Mouse (Mus musculus) ovary, postnatal 10 days (tissue): ENCODE results near the gene Ddx11.
"Not testable (repeated sequence)": the region's sequence is repeated elsewhere in the genome, so short reads cannot be mapped to it uniquely, and the experiment has no call there.

Experiments used
- DNase-seq: peaks from one replicate; pipeline ENCODE4 v3.0.0; 2022; ENCODE audit warnings: low spot score

Gene Ddx11

DNA sequence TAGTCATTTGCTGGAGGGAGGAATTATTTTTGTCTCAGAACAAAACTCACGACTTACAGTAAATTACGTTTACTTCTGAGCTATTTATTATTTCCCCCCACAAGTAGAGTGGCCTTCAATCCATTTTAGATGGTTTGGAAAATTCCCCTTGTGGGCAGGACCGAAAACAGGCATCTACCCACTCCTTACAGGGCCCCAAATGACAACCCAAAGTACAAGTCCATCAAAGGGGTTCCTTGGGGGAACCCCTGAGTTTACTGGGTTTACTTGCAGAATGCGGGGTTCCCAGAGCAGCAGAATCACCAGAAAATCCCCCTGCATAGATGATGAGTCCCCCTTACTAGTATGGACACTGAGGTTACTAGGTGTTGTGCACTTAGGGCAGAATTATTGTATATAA lies 11.2 kb upstream of the Ddx11 start:
- no peak for DNase-seq

DNA sequence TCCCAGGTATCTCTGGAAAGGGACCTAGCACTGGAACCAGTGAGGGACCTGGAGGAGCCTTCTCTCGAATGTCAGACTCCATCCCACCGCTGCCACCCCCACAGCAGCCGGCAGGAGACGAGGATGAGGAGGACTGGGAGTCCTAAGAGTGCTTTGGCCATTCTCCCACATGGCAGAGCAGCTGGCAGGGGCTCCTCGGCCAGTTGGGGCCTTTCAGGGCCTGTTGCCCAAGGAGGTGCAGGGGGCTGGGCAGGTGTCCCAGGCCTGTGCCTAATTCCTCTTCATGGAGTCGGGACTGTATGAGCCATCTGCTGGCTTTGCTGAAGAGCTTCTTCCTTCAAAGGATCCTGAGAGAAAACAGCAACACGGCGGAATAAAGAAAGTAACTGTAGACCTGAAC lies 4.3 kb upstream of the Ddx11 start:
- no peak for DNase-seq

DNA sequence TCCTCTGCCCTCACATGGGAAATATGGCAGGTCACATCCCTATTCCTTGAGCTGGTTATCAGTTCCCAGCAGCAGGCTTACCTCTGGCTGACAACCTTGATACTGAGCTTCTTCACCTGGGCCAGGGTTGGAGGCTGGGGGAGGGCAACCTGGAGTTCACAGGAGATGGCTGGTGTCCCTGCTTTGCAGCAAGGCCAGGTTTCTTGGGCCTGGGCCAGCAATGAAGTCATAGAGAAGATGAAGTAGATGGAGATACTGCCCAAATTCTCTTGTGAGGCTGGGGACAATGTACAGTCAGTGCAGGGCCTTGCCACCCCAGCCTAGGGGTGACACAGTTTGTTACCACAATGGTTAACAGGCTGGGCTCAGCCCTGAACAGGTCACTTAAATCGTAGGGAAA lies 2.6 kb upstream of the Ddx11 start:
- no peak for DNase-seq

DNA sequence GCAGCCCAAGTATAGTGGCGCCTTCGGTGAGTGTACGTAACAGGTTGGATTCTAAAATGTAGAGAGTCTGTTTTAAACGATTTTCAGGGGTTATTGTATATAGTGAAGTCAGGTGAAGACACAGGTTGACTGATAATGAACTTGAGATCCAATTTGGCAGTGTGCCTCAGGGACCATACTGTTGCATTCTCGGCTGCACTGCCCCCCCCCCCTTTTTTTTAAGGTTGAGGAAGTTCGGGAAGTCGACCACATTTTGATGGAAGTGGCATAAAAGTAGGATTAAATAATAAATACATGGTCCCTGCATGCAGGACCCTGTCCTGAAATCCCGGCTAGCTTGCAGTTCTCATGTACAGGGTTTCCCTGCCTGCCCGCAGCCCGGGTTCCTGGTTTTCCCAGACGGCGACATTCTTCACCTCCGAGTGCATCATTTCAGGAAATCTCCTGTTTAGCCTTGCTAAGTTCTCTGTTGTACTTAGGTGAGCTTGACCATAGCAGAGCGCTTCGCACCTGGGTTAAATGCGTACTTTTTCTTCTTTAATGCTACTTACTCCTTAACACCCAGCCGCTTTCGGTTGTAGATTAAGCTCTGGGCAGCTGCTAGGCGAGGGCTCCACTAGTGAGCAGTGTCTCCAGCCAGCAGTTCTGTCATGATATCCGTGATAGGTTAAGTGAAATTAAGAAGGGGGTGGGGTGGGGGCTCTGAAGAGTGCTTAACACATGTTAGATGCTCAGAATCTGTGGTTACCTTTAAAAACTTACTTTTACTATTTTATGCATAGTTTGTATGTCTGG lies 693 bp downstream of the Ddx11 start:
- DNase-seq: no peak

DNA sequence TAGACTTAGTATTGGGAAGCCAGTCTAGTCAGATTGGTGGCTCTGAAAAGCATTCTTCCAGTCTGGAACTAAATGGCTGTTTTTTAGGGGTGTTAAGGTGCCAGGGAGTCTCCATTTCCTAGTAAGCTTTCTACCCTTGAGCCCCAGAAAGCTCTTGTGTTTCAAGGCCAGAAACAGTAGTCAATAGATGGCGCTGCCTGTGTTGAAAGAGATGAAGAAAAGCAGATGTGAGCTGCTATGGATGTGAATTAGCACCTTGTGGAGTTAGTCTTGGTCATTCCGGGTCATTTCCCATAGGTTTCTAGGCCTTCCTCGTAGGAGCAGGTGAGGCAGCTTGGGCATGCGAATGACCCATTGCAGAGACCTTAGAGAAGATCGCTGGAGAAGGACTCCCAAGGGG lies 1.9 kb downstream of the Ddx11 start:
- no peak for DNase-seq

DNA sequence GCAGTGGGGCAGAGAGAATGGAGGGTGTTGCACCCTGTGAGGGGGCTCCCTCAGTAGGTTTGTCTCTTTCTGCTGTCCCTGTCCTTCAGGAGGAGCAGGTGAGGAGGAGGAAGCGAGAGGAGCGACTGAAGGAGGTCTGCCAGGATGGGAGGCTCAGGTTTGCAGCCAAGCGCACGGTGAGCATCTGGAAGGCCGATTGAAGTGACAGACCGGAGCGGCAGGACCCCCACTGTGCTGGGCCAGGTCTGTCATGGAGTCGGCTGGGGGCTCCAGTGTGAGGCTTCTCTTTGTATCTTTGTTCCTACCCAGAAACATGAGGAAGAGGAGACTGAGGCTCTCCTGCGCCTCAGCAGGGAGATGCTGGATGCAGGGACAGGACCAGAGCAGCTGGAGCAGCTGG lies 7.1 kb downstream of the Ddx11 start:
- DNase-seq: no peak

DNA sequence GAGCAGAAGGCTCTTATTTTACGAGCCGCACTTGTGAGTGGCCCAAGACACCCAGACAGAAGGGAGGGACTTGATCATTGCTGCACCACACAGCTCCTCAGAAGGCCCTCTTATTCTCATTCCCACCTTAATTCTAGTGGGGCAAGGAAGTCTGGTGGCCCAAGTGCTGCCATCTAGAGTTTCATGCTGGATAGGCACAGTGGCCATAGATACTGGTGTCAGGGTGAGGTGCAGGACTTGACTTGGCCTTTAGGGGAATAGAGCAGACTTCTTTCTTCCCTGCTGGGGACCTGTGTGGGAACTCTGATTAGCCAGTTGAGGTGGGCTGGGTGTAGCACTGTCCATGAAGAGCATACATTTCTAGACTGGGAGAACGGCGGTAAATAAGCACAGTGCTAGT lies 7.9 kb downstream of the Ddx11 start:
- no peak for DNase-seq

DNA sequence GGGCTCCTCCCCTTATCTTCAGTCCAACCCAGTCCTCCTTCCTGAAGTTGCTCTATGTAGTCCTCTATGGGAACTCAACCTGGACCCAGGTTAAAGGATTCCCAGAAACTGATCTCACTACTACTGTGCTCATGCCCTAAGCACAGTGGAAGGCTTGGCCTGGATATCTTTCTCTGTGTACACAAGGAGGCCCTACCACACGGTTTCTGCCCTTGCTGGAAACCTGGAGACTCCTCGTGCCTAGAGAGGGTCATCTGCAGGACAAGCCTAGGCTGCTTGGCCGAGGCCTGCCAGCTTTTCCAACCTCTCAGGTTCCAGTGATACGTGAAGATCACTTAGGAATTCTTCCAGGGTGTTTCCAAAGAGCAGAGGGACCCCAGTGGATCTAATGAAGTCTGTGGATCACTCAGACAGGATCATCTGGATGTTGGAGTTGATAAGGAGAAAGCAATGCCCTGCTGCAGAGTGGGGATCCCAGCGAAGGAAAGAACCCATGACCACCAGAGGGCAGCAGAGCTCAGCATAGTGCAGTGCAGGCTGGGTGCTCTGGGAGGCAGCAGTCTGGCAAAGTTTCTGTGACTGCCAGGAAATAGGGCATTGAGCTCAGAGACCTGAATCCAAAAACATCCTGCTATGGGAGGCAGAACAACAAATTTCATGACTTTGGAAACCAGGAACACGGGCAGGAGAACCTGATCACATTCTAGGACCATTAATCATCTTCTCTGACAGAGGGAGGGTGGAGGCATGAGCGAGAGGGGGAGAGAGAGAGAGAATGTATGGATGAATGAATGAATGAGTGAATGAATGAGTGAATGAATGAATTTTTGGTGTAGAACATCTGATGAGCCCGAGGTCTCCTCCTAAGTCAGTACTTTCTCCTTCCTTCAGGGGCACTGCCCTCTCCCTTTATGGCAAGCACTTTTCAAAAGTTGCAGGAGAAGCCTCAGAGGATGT lies 29.7 kb downstream of the Ddx11 start:
- not testable (repeated sequence) for DNase-seq

DNA sequence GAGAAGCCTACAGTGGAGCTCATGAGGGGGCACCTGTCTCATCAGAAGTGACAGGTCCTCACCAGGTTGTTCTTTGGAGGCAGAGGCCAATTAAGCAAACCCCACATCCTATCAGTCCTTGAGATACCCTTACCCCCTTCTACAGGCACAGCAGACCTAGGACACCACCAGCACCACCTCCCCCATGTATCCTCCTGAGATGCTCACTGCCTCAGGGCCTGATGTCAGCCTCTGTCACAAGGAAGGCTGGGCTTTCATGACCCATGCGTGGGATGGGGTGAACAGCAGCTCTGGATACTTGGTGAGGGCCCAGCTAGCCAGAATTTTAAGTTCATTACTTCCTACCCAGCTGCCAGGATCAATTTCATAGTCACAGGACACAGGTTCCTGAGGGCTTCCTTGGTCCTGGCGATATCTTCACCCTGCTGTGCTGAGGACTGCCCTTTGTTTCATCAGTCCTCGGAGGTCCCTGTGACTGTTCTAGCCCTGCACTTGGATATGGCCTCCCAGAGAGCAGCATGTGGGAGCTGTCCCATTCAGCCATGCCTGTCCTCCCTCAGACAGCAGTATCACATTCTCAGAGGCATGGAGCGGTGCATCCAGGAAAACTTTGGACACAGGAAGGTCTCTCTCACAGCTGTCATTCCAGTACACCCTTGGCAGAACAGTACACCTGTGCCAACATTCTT lies 30.6 kb downstream of the Ddx11 start:
- not testable (repeated sequence) for DNase-seq

DNA sequence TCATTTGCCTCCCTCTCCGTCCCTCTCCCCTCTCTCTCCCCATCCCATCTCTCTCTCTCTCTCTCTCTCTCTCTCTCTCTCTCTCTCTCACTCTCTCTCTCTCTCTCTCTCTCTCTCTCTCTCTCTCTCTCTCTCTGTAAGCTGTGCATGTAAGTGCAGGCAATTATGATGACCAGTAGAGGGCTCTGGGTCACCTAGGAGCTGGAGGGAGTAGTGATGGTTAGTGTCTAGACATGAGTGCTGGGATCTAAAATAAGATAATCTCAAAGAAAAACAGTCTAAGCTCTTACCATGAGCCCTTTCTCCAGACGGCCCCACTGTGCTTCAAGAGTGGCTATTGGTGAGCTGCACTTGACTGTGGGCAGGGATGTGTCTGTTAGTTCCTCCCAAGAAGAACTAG lies 31.6 kb downstream of the Ddx11 start:
- no peak for DNase-seq

DNA sequence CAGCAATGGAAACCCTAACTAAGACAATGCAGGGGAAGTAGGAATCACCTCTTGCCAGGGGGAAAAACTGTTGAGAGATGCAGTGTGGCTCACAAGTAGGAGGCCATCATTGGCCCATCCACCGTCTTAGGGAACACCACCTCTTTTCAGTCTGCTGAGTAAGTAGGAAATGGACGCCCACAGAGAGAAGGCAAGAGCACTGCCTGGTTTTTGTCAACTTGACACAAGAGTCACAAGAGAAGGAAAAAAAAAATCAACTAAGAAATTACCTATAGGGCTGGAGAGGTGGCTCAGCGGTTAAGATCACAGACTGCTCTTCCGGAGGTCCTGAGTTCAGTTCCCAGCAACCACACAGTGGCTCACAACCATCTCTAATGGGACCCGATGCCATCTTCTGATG lies 35.0 kb downstream of the Ddx11 start:
- no peak for DNase-seq

DNA sequence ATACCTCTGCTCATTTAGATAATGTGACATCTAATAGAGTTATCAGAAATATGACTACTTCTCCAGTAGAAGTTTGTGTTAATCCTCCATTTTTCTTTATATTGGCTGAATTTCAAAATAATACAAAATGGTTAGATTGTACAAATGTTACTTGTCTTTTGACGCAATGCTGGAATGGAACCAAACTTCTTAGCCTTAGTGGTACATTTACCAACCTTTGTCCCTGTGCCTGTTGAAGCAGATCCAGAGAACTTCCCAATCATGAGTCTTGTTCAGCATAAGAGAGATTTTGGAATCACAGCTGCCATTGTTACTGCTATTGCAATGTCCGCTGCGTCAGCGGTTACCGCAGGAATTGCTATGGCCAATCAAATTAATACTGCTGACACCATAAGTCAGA lies 43.8 kb downstream of the Ddx11 start:
- not testable (repeated sequence) for DNase-seq

DNA sequence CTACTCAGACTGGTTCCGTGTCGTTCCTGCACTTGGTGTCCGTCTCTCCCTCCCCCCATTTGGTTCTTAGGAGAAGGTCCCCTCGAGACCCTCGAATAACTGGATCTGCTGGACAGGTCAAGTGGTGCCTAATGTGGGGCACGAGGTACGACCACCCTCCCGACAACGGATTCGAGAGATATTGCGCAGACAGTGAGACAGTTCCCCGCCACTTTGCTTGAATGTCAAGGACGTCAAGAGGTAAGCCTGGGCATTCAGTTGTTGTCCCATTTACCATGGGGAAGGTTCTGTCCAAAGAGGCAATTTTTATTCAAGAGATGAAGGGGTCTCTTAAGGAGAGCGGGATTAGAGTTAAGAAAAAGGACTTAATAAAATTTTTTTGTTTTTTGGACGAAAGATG lies 47.7 kb downstream of the Ddx11 start:
- not testable (repeated sequence) for DNase-seq

DNA sequence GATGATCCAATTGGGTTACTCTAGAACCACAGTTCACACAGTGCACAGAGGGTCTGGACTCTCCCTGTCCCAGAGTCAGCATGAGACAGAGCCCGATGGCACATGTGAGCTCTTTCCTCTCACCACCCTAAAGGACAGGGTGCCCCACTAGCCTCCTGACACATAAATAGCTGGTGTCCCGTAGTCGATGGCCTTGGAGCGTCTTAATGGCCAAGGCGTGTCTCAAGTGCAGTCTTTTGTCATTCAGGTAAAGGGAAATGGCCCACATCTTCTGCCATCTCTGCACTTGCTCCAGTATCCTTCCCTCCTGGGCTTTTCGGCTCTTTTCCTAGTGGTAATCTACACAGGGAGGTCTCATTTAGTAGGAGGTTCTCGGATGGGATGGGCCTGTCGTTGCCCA lies 67.3 kb downstream of the Ddx11 start:
- DNase-seq: no peak

DNA sequence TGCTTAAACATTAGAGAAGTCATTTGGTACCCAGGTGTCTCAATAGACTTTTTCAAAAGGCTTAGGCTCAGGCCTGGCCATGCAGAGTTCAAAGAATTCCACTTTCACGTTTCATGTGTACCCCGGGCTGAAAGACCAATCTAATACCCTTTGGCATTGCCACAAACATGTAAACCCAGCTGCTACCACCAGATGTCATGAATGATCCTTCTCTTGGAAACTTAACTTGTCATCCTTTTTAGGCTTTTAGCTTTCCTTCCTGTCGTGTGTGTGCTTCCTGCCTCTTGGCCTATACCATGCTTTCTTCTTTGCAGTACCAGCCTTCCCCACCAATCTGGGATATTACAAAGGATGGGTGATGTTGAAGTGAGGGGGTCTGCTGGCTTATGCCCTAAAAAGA lies 73.7 kb downstream of the Ddx11 start:
- DNase-seq: no peak
